Mouse (Mus musculus) right cerebral cortex, postnatal 4 days (tissue): ENCODE measurements around the gene Ranbp3l.

Source experiments
- DNase-seq: peaks from one replicate; pipeline ENCODE4 v3.0.0-alpha.2; 2022

The Ranbp3l gene

GRCm38 (mm10) chr15:9071556-9072544 is 104.1 kb downstream of the Ranbp3l start:
- peak; percentile 34 for DNase-seq

DNA sequence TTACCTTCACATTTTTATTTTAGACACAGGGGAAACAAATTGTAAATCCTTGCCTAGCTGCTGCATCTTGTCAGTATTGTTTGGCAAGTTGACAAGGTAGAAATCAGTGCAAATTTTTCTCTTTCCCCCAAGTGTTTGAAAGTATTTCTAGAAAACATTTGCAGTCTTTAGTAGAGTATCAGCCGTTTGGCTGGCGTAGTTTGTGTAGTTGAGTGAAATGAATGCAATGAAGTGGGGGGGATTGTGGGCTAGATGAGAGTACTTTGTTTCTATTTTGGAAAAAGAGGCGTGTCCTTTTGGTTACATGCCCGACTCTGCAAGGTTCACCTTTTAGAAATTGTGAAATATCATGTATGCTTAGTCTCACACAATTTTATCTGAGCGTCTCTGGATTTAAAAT is 104.9 kb downstream of the Ranbp3l start:
- no peak for DNase-seq

DNA sequence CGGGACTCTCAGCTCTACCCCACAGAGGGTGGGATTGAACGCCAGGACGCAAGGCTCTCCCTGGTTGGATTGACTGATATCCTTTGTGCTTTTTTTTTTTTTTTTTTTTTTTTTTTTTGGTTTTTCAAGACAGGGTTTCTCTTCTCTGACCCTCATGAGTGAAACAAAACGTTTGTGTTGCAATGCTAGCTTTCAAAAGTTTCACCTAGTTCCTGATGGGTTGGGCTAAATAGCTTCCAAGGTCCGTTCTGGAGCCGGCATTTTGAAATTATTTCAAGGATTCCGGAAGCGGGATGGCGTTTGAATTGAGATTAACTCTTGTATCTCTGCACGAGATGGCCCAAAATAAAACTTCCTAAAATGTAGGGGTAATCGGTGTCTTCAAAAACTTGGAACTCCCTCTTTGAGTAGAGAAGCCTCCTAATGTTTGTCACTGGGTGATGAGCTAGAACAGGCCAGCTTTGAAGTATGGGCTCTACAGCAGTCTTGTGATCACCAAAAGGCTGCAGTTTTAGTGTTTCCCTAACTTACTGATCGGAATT is 105.4 kb downstream of the Ranbp3l start:
- no peak for DNase-seq

GRCm38 (mm10) chr15:9073684-9074083 is 105.9 kb downstream of the Ranbp3l start:
- no peak for DNase-seq

GRCm38 (mm10) chr15:9074139-9074538 is 106.4 kb downstream of the Ranbp3l start:
- no peak for DNase-seq

DNA sequence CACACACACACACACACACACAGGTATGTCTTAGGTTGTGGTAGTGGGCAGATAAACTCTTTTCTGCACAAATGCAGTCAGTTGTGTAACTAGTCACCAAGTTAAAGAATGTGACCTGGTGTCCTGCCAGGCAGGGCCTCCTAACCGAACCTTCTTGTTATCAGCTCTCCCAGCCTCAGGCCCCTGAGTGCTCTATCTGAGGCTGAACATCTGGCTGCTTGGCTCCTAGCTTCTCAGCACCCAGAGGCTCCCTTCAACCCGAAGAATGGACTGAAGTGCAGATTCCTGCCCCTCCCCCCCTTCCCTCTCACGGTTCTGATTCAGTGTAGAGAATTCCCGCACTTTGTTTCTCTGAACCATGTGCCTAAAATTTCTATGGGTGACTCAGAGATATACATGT is 106.9 kb downstream of the Ranbp3l start:
- no peak for DNase-seq

DNA sequence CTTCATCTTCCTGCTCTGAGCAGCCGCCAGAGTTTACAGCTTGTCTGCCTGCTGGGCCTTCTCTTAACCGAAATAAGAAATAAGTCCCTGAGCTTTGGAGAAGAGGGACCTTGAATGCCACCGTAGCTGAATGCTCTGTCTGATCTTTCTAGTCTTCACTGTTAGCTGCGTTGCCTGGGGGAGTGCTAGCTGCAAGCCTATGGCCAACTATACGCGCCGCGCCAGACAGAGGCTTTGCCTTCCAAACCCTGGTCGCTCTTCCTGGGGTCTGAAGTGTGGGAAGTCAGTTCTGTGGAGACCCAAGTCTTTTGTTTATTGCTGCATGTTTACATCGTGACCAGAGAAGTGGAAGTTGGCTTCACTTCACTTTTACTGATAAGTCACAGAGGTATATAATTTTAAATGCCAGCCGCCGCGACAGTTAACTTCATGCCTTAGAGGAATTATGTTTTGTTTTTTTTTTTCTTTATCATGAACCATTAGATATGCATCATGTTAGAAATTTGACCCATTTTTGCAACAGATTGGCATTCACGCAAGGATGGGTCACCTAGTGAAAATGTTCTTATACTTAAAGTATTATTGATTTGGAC is 108.0 kb downstream of the Ranbp3l start:
- no peak for DNase-seq

DNA sequence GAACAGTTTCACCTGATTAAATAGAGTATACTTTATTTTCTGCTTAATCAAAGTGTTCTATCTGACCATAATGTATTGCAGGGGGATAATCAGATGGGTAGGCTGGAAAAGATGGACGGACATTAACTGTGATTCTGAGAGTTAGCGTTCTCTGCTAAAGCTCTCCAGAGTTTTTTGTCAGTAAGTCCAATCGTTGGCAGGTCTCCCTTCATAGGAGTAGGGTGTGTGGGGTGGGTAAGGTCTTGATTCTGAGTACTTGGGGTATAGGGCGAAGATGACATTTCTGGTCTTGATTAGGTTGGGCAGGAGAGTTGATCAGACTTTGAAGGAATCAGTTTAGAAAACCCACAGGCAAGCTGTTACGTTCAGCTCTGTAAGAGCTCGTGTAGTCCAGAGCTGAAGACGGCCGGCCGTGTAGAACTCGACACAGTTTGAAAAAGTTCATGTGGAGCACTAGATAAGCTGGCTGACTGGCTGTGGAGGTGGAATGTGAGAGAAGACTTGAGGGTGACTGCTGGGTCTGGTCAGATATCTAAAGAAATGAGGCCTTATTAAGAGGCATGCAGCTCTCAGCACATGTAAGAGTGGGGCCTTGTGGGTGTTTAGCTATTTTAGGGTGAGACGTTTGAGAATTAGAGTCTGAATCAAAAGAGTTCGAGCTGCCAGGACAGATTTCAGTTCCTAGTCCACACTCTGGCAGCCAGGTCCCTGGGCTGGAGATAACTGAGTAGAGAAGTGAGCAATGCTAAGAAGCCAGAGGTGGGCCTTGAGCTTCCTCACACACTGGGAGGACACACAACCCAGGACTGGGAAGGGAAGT is 110.9 kb downstream of the Ranbp3l start:
- no peak for DNase-seq

GRCm38 (mm10) chr15:9079626-9080025 is 111.9 kb downstream of the Ranbp3l start:
- DNase-seq, result no peak

- no peak for DNase-seq
These were observed 112.5 kb downstream of the Ranbp3l start for GRCm38 (mm10) chr15:9080206-9080605.

- DNase-seq, result no peak
These were observed 113.5 kb downstream of the Ranbp3l start for GRCm38 (mm10) chr15:9081294-9081693.

DNA sequence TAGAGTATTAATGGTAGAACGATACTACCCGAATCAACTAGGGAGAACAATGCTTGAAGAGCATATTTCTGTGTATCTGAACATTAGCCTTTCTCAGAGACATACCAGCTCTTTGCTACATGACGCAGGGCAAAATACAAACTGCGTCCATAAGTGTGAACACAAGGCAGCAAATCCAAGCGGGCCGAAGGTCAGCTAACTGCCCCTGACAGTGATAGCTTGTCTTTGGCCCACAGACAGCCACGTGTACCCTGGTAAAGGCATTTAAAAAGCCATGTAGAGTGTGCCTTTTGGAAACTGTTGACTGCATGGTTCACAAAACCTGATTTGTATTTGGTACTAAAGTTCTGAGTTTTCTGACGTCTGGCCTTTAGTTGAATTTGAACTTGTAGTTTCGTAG is 115.0 kb downstream of the Ranbp3l start:
- no peak for DNase-seq

DNA sequence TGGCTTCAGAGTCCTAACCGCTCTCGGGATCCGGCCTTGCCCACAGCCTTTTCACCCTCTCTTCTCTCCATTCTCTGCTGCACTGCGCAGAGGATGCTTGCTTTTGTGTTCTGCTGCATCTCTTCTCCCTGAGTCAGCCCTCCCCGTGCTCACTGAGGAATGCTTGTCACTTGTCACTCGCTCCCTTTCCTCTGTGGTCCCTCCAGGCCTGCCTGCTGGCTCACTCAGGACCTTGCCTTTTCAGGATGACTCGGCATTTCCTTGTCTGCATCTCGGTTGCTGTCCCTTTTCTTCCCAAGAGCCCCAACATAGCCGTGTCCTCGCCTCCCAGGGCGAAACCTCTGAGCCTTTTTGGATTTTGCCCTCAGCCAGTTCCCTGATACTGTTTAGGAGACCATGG is 119.1 kb downstream of the Ranbp3l start:
- no peak for DNase-seq

- DNase-seq, result no peak
These were observed 119.7 kb downstream of the Ranbp3l start for GRCm38 (mm10) chr15:9087421-9087820.

DNA sequence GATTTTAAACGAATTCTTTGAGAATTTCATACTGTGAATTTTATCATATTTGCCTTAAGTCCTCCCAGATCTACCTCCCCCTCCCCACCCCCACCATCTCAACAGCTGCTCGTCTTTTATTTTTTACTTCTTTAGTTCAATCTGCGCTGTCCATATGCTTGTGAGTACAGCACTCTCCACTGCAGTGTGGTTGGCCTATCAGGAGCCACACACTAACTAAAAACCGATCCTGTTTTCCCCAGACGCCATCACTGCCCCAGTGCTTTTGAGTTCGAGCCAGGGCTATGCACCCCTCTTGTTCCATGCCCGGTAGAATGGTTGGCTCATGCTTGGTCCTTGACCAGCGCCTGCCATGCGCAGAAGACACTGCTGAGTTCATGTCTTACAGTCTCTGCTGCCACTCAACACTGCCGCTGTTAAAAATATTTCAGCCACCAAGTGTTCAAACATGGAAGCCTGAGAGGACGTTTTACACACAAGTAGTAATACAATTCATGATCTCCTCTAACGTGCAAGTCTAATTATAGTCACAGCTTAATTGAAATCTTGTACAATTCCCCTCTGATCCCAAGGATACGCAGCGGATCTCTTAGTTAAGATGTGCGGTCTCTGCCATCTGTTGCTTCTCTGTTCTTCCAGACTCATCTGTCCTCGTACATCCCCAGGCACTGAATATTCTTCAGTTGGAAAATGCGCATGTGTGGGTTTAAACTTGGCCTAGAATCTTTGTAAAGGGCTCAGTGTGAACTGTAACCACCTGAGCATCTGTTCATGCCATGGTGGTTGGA is 120.3 kb downstream of the Ranbp3l start:
- no peak for DNase-seq

- DNase-seq, result no peak
These were observed 120.9 kb downstream of the Ranbp3l start for GRCm38 (mm10) chr15:9088683-9089072.

DNA sequence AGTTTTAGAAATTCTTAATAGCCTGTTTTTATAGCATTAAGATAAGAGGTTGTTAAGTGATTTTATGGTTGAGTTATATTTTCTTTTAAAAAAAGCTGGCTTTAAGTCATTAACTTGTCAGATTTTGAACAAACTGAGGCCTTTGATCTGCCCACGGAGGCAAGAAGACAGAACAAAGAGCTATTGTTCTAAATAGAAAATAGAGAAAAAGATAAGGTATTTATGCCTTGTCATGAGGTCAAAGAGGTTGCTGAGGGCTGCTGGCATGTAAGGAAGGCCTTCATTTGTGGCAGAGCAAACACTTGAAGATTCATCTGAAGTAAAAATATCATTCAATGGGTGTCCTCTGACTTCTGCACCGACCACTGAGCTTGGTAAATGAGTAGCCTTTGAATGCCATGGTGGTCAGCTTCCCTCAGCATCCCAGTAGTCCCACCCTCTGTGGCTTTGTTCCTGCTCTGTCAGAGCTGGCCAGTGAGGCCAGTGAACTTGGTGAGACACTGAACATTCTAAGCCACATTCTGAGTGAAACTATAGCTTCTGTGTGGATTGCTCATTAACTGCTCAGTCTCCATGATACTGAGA is 121.5 kb downstream of the Ranbp3l start:
- DNase-seq, result no peak

- no peak for DNase-seq
These were observed 122.9 kb downstream of the Ranbp3l start for GRCm38 (mm10) chr15:9090662-9091061.

GRCm38 (mm10) chr15:9093598-9094365 is 126.0 kb downstream of the Ranbp3l start:
- DNase-seq, result no peak

DNA sequence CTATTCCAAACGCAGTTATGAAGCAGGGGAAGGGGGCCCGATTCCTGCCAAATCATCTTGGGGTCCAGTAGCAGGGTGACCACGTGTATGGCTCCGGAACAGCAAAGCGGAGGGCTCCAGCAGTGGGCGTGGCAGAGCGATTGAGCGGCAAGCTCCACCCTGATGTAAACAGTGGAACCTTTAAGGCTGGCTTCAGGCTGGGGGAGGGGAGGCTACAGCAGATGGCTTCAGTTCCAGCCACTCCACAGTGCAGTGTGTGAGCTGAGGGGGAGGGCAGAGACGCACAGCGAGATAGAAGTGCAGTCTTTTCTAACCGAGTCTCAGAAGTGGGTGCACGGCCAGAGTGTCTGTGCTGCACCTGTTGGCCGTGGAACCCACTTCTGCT is 126.6 kb downstream of the Ranbp3l start:
- peak; percentile 36 for DNase-seq

GRCm38 (mm10) chr15:9096865-9097264 is 129.1 kb downstream of the Ranbp3l start:
- no peak for DNase-seq
